Mouse (Mus musculus): ENCODE measurements around the gene Gm32802.
A peak's percentile ranks its signal among the peaks of the same experiment; 100 is the strongest.
"Not testable (repeated sequence)": the region's sequence is repeated elsewhere in the genome, so short reads cannot be mapped to it uniquely, and the experiment has no call there.

Gene Gm32802

GRCm38 (mm10) chr10:118258388-118258787 is at the start of gene Gm32802:
TSS of gene Gm32802 (plus strand) at chr10:118258688.
- not testable (repeated sequence) for DNase-seq

GRCm38 (mm10) chr10:118215719-118216393 is 42.6 kb upstream of the Gm32802 start:
- DNase-seq = not testable (repeated sequence)

GRCm38 (mm10) chr10:118227629-118228028 is 30.9 kb upstream of the Gm32802 start:
- DNase-seq = not testable (repeated sequence)

GRCm38 (mm10) chr10:118232607-118233006 is 25.9 kb upstream of the Gm32802 start:
- DNase-seq = not testable (repeated sequence)

GRCm38 (mm10) chr10:118240680-118241079 is 17.8 kb upstream of the Gm32802 start, which contains the start of gene Gm32717:
TSS of gene Gm32717 (minus strand) at chr10:118240780.
- DNase-seq = not testable (repeated sequence)

GRCm38 (mm10) chr10:118249006-118249595 is 9.4 kb upstream of the Gm32802 start:
- peak in 1 of 2 experiments; percentile 33 for DNase-seq

GRCm38 (mm10) chr10:118250852-118251295 is 7.6 kb upstream of the Gm32802 start:
- peak; percentile 4 to 26 for DNase-seq

- DNase-seq = not testable (repeated sequence)
Observed at GRCm38 (mm10) chr10:118268812-118269211, 10.3 kb downstream of the Gm32802 start.

- DNase-seq = not testable (repeated sequence)
Observed at GRCm38 (mm10) chr10:118271416-118271815, 12.9 kb downstream of the Gm32802 start.

GRCm38 (mm10) chr10:118278069-118278468 is 19.6 kb downstream of the Gm32802 start:
- not testable (repeated sequence) for DNase-seq

GRCm38 (mm10) chr10:118282565-118282964 is 24.1 kb downstream of the Gm32802 start:
- not testable (repeated sequence) for DNase-seq

GRCm38 (mm10) chr10:118283016-118283415 is 24.5 kb downstream of the Gm32802 start:
- not testable (repeated sequence) for DNase-seq

- DNase-seq = no peak
Observed at GRCm38 (mm10) chr10:118294938-118295337, 36.5 kb downstream of the Gm32802 start, which contains the start of gene Iltifb. TSS of gene Iltifb (minus strand) at chr10:118295038.

- DNase-seq = not testable (repeated sequence)
Observed at GRCm38 (mm10) chr10:118302133-118302532, 43.6 kb downstream of the Gm32802 start.

Measured in kidney, postnatal 25 days (tissue).